Comparison of ENCODE assay signal across 19 mouse cellular contexts in genomic region chr2:27377876-27378275, GRCm38 (mm10). TPM values are rescaled to one million over a fixed set of nuclear protein-coding genes. Genes with fewer than 3 reads are reported as not detected.
DNase-seq lines count a peak whose midpoint lies in the region; ATAC-seq and TF ChIP-seq lines count a peak whose summit lies in the region.
"Had no signal": no experiment of that assay in that cellular context is flagged by ENCODE, and none has a peak within 500 bp of the region (broad histone marks: within the 10 kb centered on the region; RNA-seq: fewer than 3 reads in every experiment).

No protein-coding gene starts in this region.

- TF ChIP-seq EP300 in lung, postnatal 0 days (IDR thresholded peaks at IDR 0.05): no peak

- H3K4me2 ChIP-seq in neural tube, embryonic 13.5 days: no peak overlapping the region
- H3K4me2 ChIP-seq in neural tube, embryonic 14.5 days (ENCODE audit: low read depth, low read length): no peak overlapping the region
- no peak overlapping the region for H3K4me2 ChIP-seq in lung, postnatal 0 days (replicated peaks; ENCODE audit: low read depth, low read length)

- no peaks in the 10 kb centered on the region for H3K9me3 ChIP-seq in heart, embryonic 10.5 days
- H3K9me3 ChIP-seq in neural tube, embryonic 13.5 days: no peaks in the 10 kb centered on the region
- H3K9me3 ChIP-seq in neural tube, embryonic 14.5 days (ENCODE audit: control insufficient read depth, low read length): no peaks in the 10 kb centered on the region
- no peaks in the 10 kb centered on the region for H3K9me3 ChIP-seq in lung, postnatal 0 days (ENCODE audit: low read length)

- no peaks in the 10 kb centered on the region for H3K36me3 ChIP-seq in heart, embryonic 10.5 days
- H3K36me3 ChIP-seq in neural tube, embryonic 13.5 days: no peaks in the 10 kb centered on the region
- H3K36me3 ChIP-seq in neural tube, embryonic 14.5 days (ENCODE audit: control insufficient read depth, insufficient read depth, low read length): no peaks in the 10 kb centered on the region
- H3K36me3 ChIP-seq in lung, postnatal 0 days (ENCODE audit: insufficient read depth, low read length): no peaks in the 10 kb centered on the region
- H3K36me3 ChIP-seq: G1E had no signal

- no peak for TF ChIP-seq CTCF in lung, postnatal 0 days (IDR thresholded peaks at IDR 0.05)

- no peak overlapping the region for H3K4me3 ChIP-seq in heart, embryonic 10.5 days
- H3K4me3 ChIP-seq in neural tube, embryonic 13.5 days: no peak overlapping the region
- no peak overlapping the region for H3K4me3 ChIP-seq in neural tube, embryonic 14.5 days (ENCODE audit: low read depth, low read length)
- H3K4me3 ChIP-seq in lung, postnatal 0 days (ENCODE audit: low read depth, low read length): no peak overlapping the region

- H3K4me1 ChIP-seq in heart, embryonic 10.5 days: peaks cover 74% of the 10 kb centered on the region
- H3K4me1 ChIP-seq in neural tube, embryonic 13.5 days (replicated peaks): peaks cover 81% of the 10 kb centered on the region
- peaks cover 41% of the 10 kb centered on the region for H3K4me1 ChIP-seq in neural tube, embryonic 14.5 days (ENCODE audit: control insufficient read depth, insufficient read depth, low read length)
- H3K4me1 ChIP-seq in lung, postnatal 0 days (ENCODE audit: insufficient read depth, low read depth, low read length): peaks cover 8% of the 10 kb centered on the region; the same call in 1 of the 2 replicates

- 32% methylated on average over 4 of the region's 4 CpGs for WGBS in heart, embryonic 10.5 days
- WGBS in neural tube, embryonic 13.5 days: 25% methylated on average over 4 of the region's 4 CpGs
- WGBS in neural tube, embryonic 14.5 days: 20% methylated on average over 4 of the region's 4 CpGs
- WGBS in lung, postnatal 0 days: 31% methylated on average over 4 of the region's 4 CpGs

- DNase-seq in heart, embryonic 10.5 days (ENCODE audit: low spot score): no peak
- no peak for DNase-seq in heart, adult 9 months (ENCODE audit: low spot score in 2 of 2)
- DNase-seq in neural tube, embryonic 10.5 days (ENCODE audit: extremely low spot score, low spot score): no peak
- no peak for DNase-seq in cerebellum, adult 9-11 months
- no peak for DNase-seq in embryo, embryonic 9.5 days (ENCODE audit: extremely low spot score)
- DNase-seq in lung, postnatal 0 days (ENCODE audit: low spot score): no peak
- DNase-seq: adrenal gland, postnatal 14 days; cerebellum, adult 8-10 months; heart, adult 18-20 months; heart, postnatal 14 days; layer of hippocampus, adult 9-11 months; liver; lung, adult 18-20 months; lung, postnatal 4 days had no signal

- peaks cover 8% of the 10 kb centered on the region; the same call in 1 of the 2 replicates for H3K27me3 ChIP-seq in heart, embryonic 10.5 days (ENCODE audit: insufficient read depth, poor library complexity, severe bottlenecking)
- H3K27me3 ChIP-seq in neural tube, embryonic 13.5 days: no peaks in the 10 kb centered on the region
- no peaks in the 10 kb centered on the region for H3K27me3 ChIP-seq in neural tube, embryonic 14.5 days (ENCODE audit: control insufficient read depth, insufficient read depth, low read length)
- H3K27me3 ChIP-seq in lung, postnatal 0 days (replicated peaks; ENCODE audit: insufficient read depth, low read length): no peaks in the 10 kb centered on the region

- H3K27ac ChIP-seq in heart, embryonic 10.5 days: peak overlapping the region; percentile 36; the same call in 1 of the 2 replicates
- peak overlapping the region; percentile 62 for H3K27ac ChIP-seq in neural tube, embryonic 13.5 days (replicated peaks)
- H3K27ac ChIP-seq in neural tube, embryonic 14.5 days (ENCODE audit: low read depth, low read length): 0 out of 2 replicates have a peak overlapping the region, but pooled peaks have one; percentile 48
- H3K27ac ChIP-seq in lung, postnatal 0 days (ENCODE audit: low read length): no peak overlapping the region
- H3K27ac ChIP-seq: kidney, postnatal 0 days had no signal

- ATAC-seq in neural tube, embryonic 13.5 days (ENCODE audit: low read depth): no peak
- ATAC-seq in neural tube, embryonic 14.5 days (ENCODE audit: low read depth): no peak
- no peak for ATAC-seq in lung, postnatal 0 days

- 0 out of 2 replicates have a peak overlapping the region, but pooled peaks have one; percentile 5 for H3K9ac ChIP-seq in neural tube, embryonic 13.5 days
- H3K9ac ChIP-seq in neural tube, embryonic 14.5 days (replicated peaks; ENCODE audit: low read depth, low read length): no peak overlapping the region
- H3K9ac ChIP-seq in lung, postnatal 0 days (replicated peaks; ENCODE audit: low read depth): no peak overlapping the region
- H3K9ac ChIP-seq: forebrain, postnatal 0 days had no signal

RNA-seq across cellular contexts. Expression of gene Vav2, which starts 49.0 kb away (rescaled TPM):
- 5.1 and 8.1 TPM in 2 replicates for polyA plus RNA-seq in heart, embryonic 10.5 days (2016; fragmentation: Nextera tagmentation; extraction: Ambion mirVana)
- 14.8 and 15.3 TPM in 2 replicates for polyA plus RNA-seq in neural tube, embryonic 13.5 days (2015; fragmentation: Nextera tagmentation; extraction: Ambion mirVana)
- polyA plus RNA-seq in neural tube, embryonic 14.5 days (2014; fragmentation: Nextera tagmentation; extraction: Ambion mirVana): 14.5 and 18.7 TPM in 2 replicates
- polyA plus RNA-seq in lung, postnatal 0 days (2015; fragmentation: Nextera tagmentation; extraction: Ambion mirVana): 11.8 and 12.1 TPM in 2 replicates
